Mouse (Mus musculus): ENCODE results near the gene Bbs9.

GRCm38 (mm10) chr9:22494203-22494807 is 18.8 kb downstream of the Bbs9 start:
- TF ChIP-seq CTCF (IDR thresholded peaks at IDR 0.05; ENCODE audit: insufficient read depth, low read length) = peak; percentile 34; the same call in 1 of the 2 replicates
- no peak for TF ChIP-seq POLR2A (IDR thresholded peaks at IDR 0.05; ENCODE audit: borderline replicate concordance, extremely low read depth, low read depth, low read length)
